Comparison of ENCODE assay signal across 8 mouse cellular contexts in genomic region chr8:85059879-85060616, GRCm38 (mm10). TPM values are rescaled to one million over a fixed set of nuclear protein-coding genes. Genes with fewer than 3 reads are reported as not detected.
A peak's percentile ranks its signal among the peaks of the same experiment; 100 is the strongest.
DNase-seq lines count a peak whose midpoint lies in the region; ATAC-seq and TF ChIP-seq lines count a peak whose summit lies in the region.

Fbxw9 (plus strand) TSS chr8:85060055.

- ATAC-seq in cerebellum, adult (ENCODE audit: insufficient number of reproducible peaks, low FRiP score, low TSS enrichment) = peak; percentile 76; the same call in 1 of the 2 replicates
- ATAC-seq in forebrain, embryonic 14.5 days = peak; percentile 95
- ATAC-seq in neutrophil, adult 5-6 weeks (ENCODE audit: extremely low read depth, insufficient number of reproducible peaks, low FRiP score, poor library complexity, severe bottlenecking) = peak; percentile 86

- no peak for TF ChIP-seq CTCF in ES-Bruce4 (IDR thresholded peaks at IDR 0.05; ENCODE audit: low read depth, low read length)
- TF ChIP-seq CTCF in lung, adult 2 months (IDR thresholded peaks at IDR 0.05; ENCODE audit: insufficient read depth, low read length) = no peak

- no peaks in the 10 kb centered on the region for H3K9me3 ChIP-seq in ES-Bruce4 (replicated peaks; ENCODE audit: control insufficient read depth, insufficient read depth, low read length, poor library complexity, severe bottlenecking)
- H3K9me3 ChIP-seq in forebrain, embryonic 14.5 days (replicated peaks; ENCODE audit: control insufficient read depth, low read length) = no peaks in the 10 kb centered on the region

- WGBS in forebrain, embryonic 14.5 days = 1% methylated on average over 52 of the region's 53 CpGs
- WGBS in lung, adult 2 months = 1% methylated on average over 53 of the region's 53 CpGs

- H3K27me3 ChIP-seq in ES-Bruce4 (ENCODE audit: control insufficient read depth, insufficient read depth, low read length, poor library complexity, severe bottlenecking) = no peaks in the 10 kb centered on the region
- H3K27me3 ChIP-seq in forebrain, embryonic 14.5 days (replicated peaks; ENCODE audit: control insufficient read depth, insufficient read depth, low read length) = no peaks in the 10 kb centered on the region

- peak within 1 kb of the TSS; percentile 95 for H3K4me2 ChIP-seq in forebrain, embryonic 14.5 days (ENCODE audit: low read length)

- no peak for TF ChIP-seq POLR2A in ES-Bruce4 (IDR thresholded peaks at IDR 0.05; ENCODE audit: insufficient read depth, low read length)
- peak; percentile 36; the same call in 1 of the 2 replicates for TF ChIP-seq POLR2A in lung, adult 2 months (IDR thresholded peaks at IDR 0.05; ENCODE audit: borderline replicate concordance, extremely low read depth, low read depth, low read length)

- peaks cover 24% of the 10 kb centered on the region for H3K36me3 ChIP-seq in ES-Bruce4 (ENCODE audit: control insufficient read depth, insufficient read depth, low read length, poor library complexity, severe bottlenecking)
- peaks cover 44% of the 10 kb centered on the region for H3K36me3 ChIP-seq in forebrain, embryonic 14.5 days (ENCODE audit: control insufficient read depth, insufficient read depth, low read length)

- H3K27ac ChIP-seq in ES-Bruce4 (ENCODE audit: insufficient read depth, low read length) = peak within 1 kb of the TSS; percentile 76
- H3K27ac ChIP-seq in forebrain, embryonic 14.5 days (ENCODE audit: low read depth, low read length) = peak within 1 kb of the TSS; percentile 50; the same call in 1 of the 2 replicates

- peak within 1 kb of the TSS; percentile 84 for H3K4me3 ChIP-seq in ES-Bruce4 (ENCODE audit: low read depth, low read length)
- peak within 1 kb of the TSS; percentile 75 for H3K4me3 ChIP-seq in forebrain, embryonic 14.5 days (ENCODE audit: low read depth, low read length)
- peak within 1 kb of the TSS; percentile 93 for H3K4me3 ChIP-seq in lung, adult 2 months (replicated peaks; ENCODE audit: extremely low read depth, low read depth, low read length)

- intact Hi-C loops in heart, postnatal 14 days (cut with DNase I) = no loop called here

- H3K9ac ChIP-seq in ES-Bruce4 (ENCODE audit: low read depth, poor library complexity, severe bottlenecking) = peak within 1 kb of the TSS; percentile 45
- H3K9ac ChIP-seq in forebrain, embryonic 14.5 days (ENCODE audit: low read length) = peak within 1 kb of the TSS; percentile 74

- peaks cover 3% of the 10 kb centered on the region for H3K4me1 ChIP-seq in ES-Bruce4 (ENCODE audit: control insufficient read depth, insufficient read depth, low read length)
- peaks cover 8% of the 10 kb centered on the region; the same call in 1 of the 2 replicates for H3K4me1 ChIP-seq in forebrain, embryonic 14.5 days (ENCODE audit: control insufficient read depth, insufficient read depth, low read length)
- H3K4me1 ChIP-seq in lung, adult 2 months (ENCODE audit: control insufficient read depth, insufficient read depth, low read length) = peaks cover 2% of the 10 kb centered on the region; the same call in 1 of the 2 replicates

- TF ChIP-seq EP300 in ES-Bruce4 (IDR thresholded peaks at IDR 0.05; ENCODE audit: insufficient read depth, low read depth, low read length) = no peak

- peak; percentile 98 for DNase-seq in forebrain, embryonic 14.5 days (ENCODE audit: low spot score)
- DNase-seq in heart, postnatal 14 days = peak; percentile 82 to 91
- peak; percentile 87 to 97 for DNase-seq in layer of hippocampus, adult 18-20 months (ENCODE audit: low spot score in 2 of 2)
- peak; percentile 88 for DNase-seq in lung, adult 2 months
- DNase-seq in thymus, adult 18-20 months = peak; percentile 68 to 79

RNA-seq across cellular contexts. Expression of gene Fbxw9, which starts in this region (rescaled TPM):
- polyA plus RNA-seq in ES-Bruce4 (2011; ENCODE audit: insufficient read depth, insufficient read length, low read depth, missing spikeins) = 25.1 and 26.3 TPM in 2 replicates
- 46.5 and 56.2 TPM in 2 replicates for polyA plus RNA-seq in forebrain, embryonic 14.5 days (2014; fragmentation: Nextera tagmentation; extraction: Ambion mirVana)
- 1 to 10 TPM; 6.8 to 9.1 TPM for total RNA-seq in heart, postnatal 14 days (2021)
- 10 to 100 TPM; 19.3 to 19.8 TPM for total RNA-seq in layer of hippocampus, adult 18-20 months (2021)
- polyA plus RNA-seq in lung, adult 2 months (2012; rRNA removed) = 42.5 and 44.7 TPM in 2 replicates
- total RNA-seq in neutrophil, adult 5-6 weeks (2017) = 6.3 and 7.9 TPM in 2 replicates

Comparison
In these comparisons a context has a peak if more than half of its experiments do, and no peak if none do; other contexts are left out.
1. Peak in every context shown above with its lines: DNase-seq, ATAC-seq, H3K4me3 ChIP-seq and H3K27ac ChIP-seq.